Mouse (Mus musculus): ENCODE measurements at regions not wholly inside any gene's neighbourhood (a gene's known extent, or its start where the extent isn't known, plus 50 kb on each side); places are given as distances from the start of the nearest gene placed in this dataset.
A peak's percentile ranks its signal among the peaks of the same experiment; 100 is the strongest.

DNA sequence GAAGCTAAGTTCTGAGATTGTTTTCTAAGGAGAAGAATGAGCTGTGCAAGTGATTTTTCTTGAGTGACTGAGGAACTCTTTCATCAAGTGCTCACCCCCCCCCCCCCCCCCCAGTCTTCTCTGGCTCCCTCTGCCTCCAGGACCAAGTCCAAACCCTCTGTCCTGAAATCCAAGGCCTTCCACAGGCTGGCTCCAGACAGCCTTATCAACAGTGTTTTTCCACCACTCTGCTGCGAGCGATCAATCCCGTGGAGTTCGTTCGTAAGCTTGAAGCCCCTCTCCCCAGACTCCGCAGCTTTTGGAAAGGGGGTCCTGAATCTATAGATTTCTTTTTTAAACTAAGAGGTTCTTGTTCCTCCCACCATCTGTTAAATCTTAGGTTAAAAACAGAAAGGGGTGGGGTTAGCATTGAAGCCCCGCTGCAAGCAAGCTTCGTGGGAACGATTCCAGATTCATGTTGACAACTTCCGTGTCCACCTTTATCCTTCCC lies 146.1 kb downstream of the Pah start:
- WGBS: 68% methylated on average over 10 of the region's 10 CpGs
- no peak for DNase-seq (ENCODE audit: low spot score)

DNA sequence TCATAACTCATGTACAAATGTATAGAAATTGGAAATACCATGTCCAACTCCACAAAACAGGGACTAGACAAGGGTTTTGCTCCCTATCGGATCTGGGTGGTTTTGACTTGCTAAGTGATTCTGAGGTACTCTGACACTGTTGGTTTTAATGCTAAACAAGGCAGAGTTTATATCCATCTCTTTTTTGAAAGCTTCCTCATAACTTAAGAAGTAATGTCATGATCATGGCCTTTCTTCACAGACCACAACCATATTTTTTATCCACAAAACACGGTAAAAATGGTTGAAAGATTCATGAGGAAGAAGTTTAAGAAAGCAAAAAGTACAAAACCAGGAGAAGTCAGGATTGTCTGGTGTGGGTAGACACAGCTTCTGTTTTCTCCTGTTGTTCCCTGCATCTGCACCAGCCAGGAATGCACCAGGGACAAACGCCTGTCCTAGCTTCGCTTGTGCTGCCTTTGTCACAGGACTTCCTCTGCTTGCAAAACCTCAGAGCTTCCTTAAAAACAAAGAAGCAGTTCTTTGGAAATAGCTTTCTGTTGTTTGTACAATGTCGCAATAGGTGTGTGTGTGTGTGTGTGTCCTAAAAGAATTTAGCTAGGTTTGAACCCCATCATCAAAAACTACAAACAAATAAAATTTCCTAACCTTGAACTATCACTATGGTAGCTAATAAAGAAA lies 153.3 kb downstream of the Pah start:
- ATAC-seq (ENCODE audit: low FRiP score, low TSS enrichment): no peak
- H3K9ac ChIP-seq (ENCODE audit: low read length): no peak overlapping the region
- H3K4me2 ChIP-seq (replicated peaks; ENCODE audit: low read depth): no peak overlapping the region
- no peak for TF ChIP-seq CTCF (IDR thresholded peaks at IDR 0.05; ENCODE audit: low read depth)
- TF ChIP-seq EP300 (optimal IDR thresholded peaks at IDR 0.05): no peak
- H3K27ac ChIP-seq (replicated peaks): no peak overlapping the region
- H3K27me3 ChIP-seq (ENCODE audit: control insufficient read depth, insufficient read depth, low read length): no peaks in the 10 kb centered on the region
- 71% methylated on average over 5 of the region's 5 CpGs for WGBS
- H3K4me1 ChIP-seq (replicated peaks; ENCODE audit: control insufficient read depth, insufficient read depth): no peaks in the 10 kb centered on the region
- no peak overlapping the region for H3K4me3 ChIP-seq (ENCODE audit: low read depth, low read length)
- H3K9me3 ChIP-seq (ENCODE audit: control insufficient read depth, low read length): no peaks in the 10 kb centered on the region
- DNase-seq (ENCODE audit: low spot score): no peak
- H3K36me3 ChIP-seq (ENCODE audit: control insufficient read depth, insufficient read depth, low read length): no peaks in the 10 kb centered on the region

More for the DNA sequence above, 146.1 kb downstream of the Pah start:
- H3K36me3 ChIP-seq (ENCODE audit: control insufficient read depth, insufficient read depth, low read length): no peaks in the 10 kb centered on the region
- no peak overlapping the region for H3K4me3 ChIP-seq (ENCODE audit: low read depth, low read length)
- H3K9me3 ChIP-seq (ENCODE audit: control insufficient read depth, low read length): no peaks in the 10 kb centered on the region
- H3K27me3 ChIP-seq (ENCODE audit: control insufficient read depth, insufficient read depth, low read length): no peaks in the 10 kb centered on the region
- H3K27ac ChIP-seq (replicated peaks): no peak overlapping the region
- ATAC-seq (ENCODE audit: low FRiP score, low TSS enrichment): no peak
- H3K4me1 ChIP-seq (replicated peaks; ENCODE audit: control insufficient read depth, insufficient read depth): no peaks in the 10 kb centered on the region
- H3K9ac ChIP-seq (ENCODE audit: low read length): no peak overlapping the region
- H3K4me2 ChIP-seq (replicated peaks; ENCODE audit: low read depth): no peak overlapping the region
- TF ChIP-seq CTCF (IDR thresholded peaks at IDR 0.05; ENCODE audit: low read depth) (no peak), EP300 (optimal IDR thresholded peaks at IDR 0.05) (no peak)

DNA sequence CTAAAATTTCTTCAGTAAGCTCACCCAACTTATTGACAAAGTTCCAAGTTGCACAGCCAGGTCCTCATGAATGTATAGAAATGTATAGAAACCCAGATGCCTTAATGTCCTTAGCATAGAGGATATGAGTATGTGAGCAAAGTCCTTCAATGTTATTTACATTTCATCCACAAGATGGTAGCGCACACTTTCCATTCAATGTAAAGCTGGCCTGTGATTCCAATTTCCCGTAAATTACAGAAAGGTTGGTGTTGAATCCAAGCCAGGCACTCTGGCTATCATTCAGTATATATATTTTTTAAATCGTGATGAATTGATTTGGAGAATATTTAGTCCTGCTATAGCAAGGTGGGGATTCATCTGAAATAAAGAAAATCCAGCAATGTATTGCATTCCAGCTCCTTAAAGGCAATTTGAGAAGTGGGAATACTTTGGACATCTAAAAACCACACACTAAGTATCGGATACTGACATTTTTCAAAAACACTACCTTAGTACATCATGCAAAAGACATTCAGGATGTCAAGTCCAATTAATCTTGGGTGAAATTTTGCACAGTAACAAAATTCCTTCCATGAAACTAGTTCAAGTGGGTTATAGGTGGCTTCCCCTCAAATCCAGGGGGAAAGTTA lies 154.6 kb downstream of the Pah start:
- Histone ChIP-seq H3K36me3 (ENCODE audit: control insufficient read depth, insufficient read depth, low read length) (no peaks in the 10 kb centered on the region), H3K9me3 (ENCODE audit: control insufficient read depth, low read length) (no peaks in the 10 kb centered on the region), H3K27ac (replicated peaks) (no peak overlapping the region), H3K27me3 (ENCODE audit: control insufficient read depth, insufficient read depth, low read length) (no peaks in the 10 kb centered on the region), H3K4me2 (replicated peaks; ENCODE audit: low read depth) (no peak overlapping the region), H3K9ac (ENCODE audit: low read length) (no peak overlapping the region), H3K4me3 (ENCODE audit: low read depth, low read length) (no peak overlapping the region), H3K4me1 (replicated peaks; ENCODE audit: control insufficient read depth, insufficient read depth) (no peaks in the 10 kb centered on the region)
- DNase-seq (ENCODE audit: low spot score) (no peak), ATAC-seq (ENCODE audit: low FRiP score, low TSS enrichment) (no peak)
- WGBS: 54% methylated on average over 4 of the region's 4 CpGs
- TF ChIP-seq EP300 (optimal IDR thresholded peaks at IDR 0.05): no peak
- peak; percentile 72 for TF ChIP-seq CTCF (IDR thresholded peaks at IDR 0.05; ENCODE audit: low read depth)

DNA sequence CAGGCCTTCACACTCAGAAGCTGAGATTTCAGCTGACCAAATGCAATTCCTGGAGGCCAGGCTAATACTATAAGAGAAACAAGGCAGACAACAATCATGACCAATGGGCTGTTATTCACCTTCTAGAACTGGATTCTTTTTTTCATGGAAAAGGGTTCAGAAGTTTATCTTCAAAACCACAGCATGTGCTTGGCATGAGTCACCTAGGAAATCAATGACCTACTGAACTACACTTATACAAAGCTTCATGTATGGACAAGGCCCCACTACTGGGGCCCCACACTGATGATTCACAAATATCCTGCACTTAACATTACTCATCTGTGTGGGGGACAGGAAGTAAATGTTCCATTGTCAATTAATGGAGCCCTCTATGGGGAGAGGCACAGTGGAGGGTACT lies 157.4 kb downstream of the Pah start:
- Histone ChIP-seq H3K4me3 (ENCODE audit: low read depth, low read length) (no peak overlapping the region), H3K36me3 (ENCODE audit: control insufficient read depth, insufficient read depth, low read length) (no peaks in the 10 kb centered on the region), H3K9ac (ENCODE audit: low read length) (no peak overlapping the region), H3K4me1 (replicated peaks; ENCODE audit: control insufficient read depth, insufficient read depth) (no peaks in the 10 kb centered on the region), H3K27ac (replicated peaks) (no peak overlapping the region), H3K4me2 (replicated peaks; ENCODE audit: low read depth) (no peak overlapping the region), H3K9me3 (ENCODE audit: control insufficient read depth, low read length) (no peaks in the 10 kb centered on the region), H3K27me3 (ENCODE audit: control insufficient read depth, insufficient read depth, low read length) (no peaks in the 10 kb centered on the region)
- DNase-seq (ENCODE audit: low spot score) (no peak), ATAC-seq (ENCODE audit: low FRiP score, low TSS enrichment) (peak; percentile 61)
- TF ChIP-seq EP300 (optimal IDR thresholded peaks at IDR 0.05) (no peak), CTCF (IDR thresholded peaks at IDR 0.05; ENCODE audit: low read depth) (no peak)

DNA sequence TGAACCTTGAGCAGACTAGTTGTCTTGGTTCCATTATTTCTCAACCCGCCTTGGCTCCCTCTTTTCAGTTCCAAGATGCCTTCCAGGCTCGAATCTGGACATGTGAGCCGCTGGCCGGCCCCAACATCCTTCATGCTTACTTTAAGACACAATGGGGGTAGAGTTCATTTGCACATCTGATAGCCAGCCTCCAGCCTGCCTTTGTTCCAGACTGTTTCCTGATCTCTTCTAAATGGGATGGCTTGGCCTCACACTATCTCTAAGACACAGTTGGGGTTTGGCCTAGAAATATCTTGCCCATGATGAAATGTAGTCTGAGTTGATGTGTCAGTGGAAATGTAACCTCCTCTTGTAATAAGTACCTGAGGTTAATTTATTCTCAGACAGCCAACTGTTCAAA lies 164.7 kb downstream of the Pah start:
- no peak overlapping the region for H3K27ac ChIP-seq (replicated peaks)

DNA sequence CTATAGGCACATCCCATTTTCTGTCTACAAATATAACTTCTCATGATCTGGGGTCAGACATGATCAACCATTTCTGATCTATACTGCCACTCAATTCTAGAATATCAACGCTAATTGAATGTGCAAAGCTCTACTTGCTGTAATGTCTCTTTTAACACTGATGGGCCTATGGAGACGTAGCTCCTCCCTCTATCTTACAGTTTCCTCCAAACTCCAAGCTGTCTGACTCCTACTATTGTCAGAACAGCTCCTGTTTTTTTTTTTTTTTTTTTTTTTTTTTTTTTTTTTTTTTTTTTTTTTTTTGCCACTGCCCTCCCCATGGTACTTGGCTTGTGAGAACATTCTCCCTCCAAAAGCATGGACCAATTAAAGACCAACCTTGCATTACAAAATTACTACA lies 165.2 kb downstream of the Pah start:
- H3K27me3 ChIP-seq (ENCODE audit: control insufficient read depth, insufficient read depth, low read length): no peaks in the 10 kb centered on the region

More for the DNA sequence above, 164.7 kb downstream of the Pah start:
- no peak for ATAC-seq (ENCODE audit: low FRiP score, low TSS enrichment)
- TF ChIP-seq CTCF (IDR thresholded peaks at IDR 0.05; ENCODE audit: low read depth): no peak
- no peak for TF ChIP-seq EP300 (optimal IDR thresholded peaks at IDR 0.05)
- no peak for DNase-seq (ENCODE audit: low spot score)
- no peak overlapping the region for H3K4me2 ChIP-seq (replicated peaks; ENCODE audit: low read depth)
- H3K9ac ChIP-seq (ENCODE audit: low read length): no peak overlapping the region
- H3K27me3 ChIP-seq (ENCODE audit: control insufficient read depth, insufficient read depth, low read length): no peaks in the 10 kb centered on the region
- no peak overlapping the region for H3K4me3 ChIP-seq (ENCODE audit: low read depth, low read length)
- H3K36me3 ChIP-seq (ENCODE audit: control insufficient read depth, insufficient read depth, low read length): no peaks in the 10 kb centered on the region
- no peaks in the 10 kb centered on the region for H3K4me1 ChIP-seq (replicated peaks; ENCODE audit: control insufficient read depth, insufficient read depth)
- 70% methylated on average over 4 of the region's 4 CpGs for WGBS
- H3K9me3 ChIP-seq (ENCODE audit: control insufficient read depth, low read length): no peaks in the 10 kb centered on the region

More for the DNA sequence above, 165.2 kb downstream of the Pah start:
- H3K4me3 ChIP-seq (ENCODE audit: low read depth, low read length): no peak overlapping the region
- H3K9me3 ChIP-seq (ENCODE audit: control insufficient read depth, low read length): no peaks in the 10 kb centered on the region
- no peaks in the 10 kb centered on the region for H3K36me3 ChIP-seq (ENCODE audit: control insufficient read depth, insufficient read depth, low read length)
- no peak overlapping the region for H3K27ac ChIP-seq (replicated peaks)
- no peak overlapping the region for H3K4me2 ChIP-seq (replicated peaks; ENCODE audit: low read depth)
- DNase-seq (ENCODE audit: low spot score) (no peak), ATAC-seq (ENCODE audit: low FRiP score, low TSS enrichment) (no peak)
- no peak overlapping the region for H3K9ac ChIP-seq (ENCODE audit: low read length)
- TF ChIP-seq EP300 (optimal IDR thresholded peaks at IDR 0.05) (no peak), CTCF (IDR thresholded peaks at IDR 0.05; ENCODE audit: low read depth) (no peak)
- no peaks in the 10 kb centered on the region for H3K4me1 ChIP-seq (replicated peaks; ENCODE audit: control insufficient read depth, insufficient read depth)
- 90% methylated on average over 2 of the region's 2 CpGs for WGBS

Data from stomach, postnatal 0 days (tissue).